Mouse (Mus musculus) thymus, postnatal 25 days (tissue): ENCODE data around the gene Mras.

Experiments
- DNase-seq: peaks from one replicate; pipeline ENCODE4 v3.0.0; 2022

Mras gene

GRCm38 (mm10) chr9:99409280-99409679 lies 27.9 kb downstream of the Mras start:
- no peak for DNase-seq

- DNase-seq, result no peak
Measured at GRCm38 (mm10) chr9:99401288-99401974, 35.8 kb downstream of the Mras start.

- no peak for DNase-seq
Measured at GRCm38 (mm10) chr9:99400781-99401180, 36.4 kb downstream of the Mras start.

- no peak for DNase-seq
Measured at GRCm38 (mm10) chr9:99397056-99397815, 39.9 kb downstream of the Mras start.

GRCm38 (mm10) chr9:99394366-99394765 lies 42.8 kb downstream of the Mras start:
- DNase-seq, result no peak

GRCm38 (mm10) chr9:99393146-99393545 lies 44.0 kb downstream of the Mras start:
- no peak for DNase-seq

- DNase-seq, result no peak
Measured at GRCm38 (mm10) chr9:99391557-99391956, 45.6 kb downstream of the Mras start.

GRCm38 (mm10) chr9:99390716-99391115 lies 46.5 kb downstream of the Mras start:
- no peak for DNase-seq

GRCm38 (mm10) chr9:99390201-99390600 lies 47.0 kb downstream of the Mras start:
- DNase-seq, result no peak

- no peak for DNase-seq
Measured at GRCm38 (mm10) chr9:99389506-99389905, 47.7 kb downstream of the Mras start.

- no peak for DNase-seq
Measured at GRCm38 (mm10) chr9:99388856-99389255, 48.3 kb downstream of the Mras start.

GRCm38 (mm10) chr9:99388078-99388477 lies 49.1 kb downstream of the Mras start:
- no peak for DNase-seq

GRCm38 (mm10) chr9:99382556-99382955 lies 54.6 kb downstream of the Mras start:
- no peak for DNase-seq

GRCm38 (mm10) chr9:99379194-99379593 lies 58.0 kb downstream of the Mras start:
- no peak for DNase-seq

GRCm38 (mm10) chr9:99376591-99377418 lies 60.4 kb downstream of the Mras start:
- peak; percentile 32 for DNase-seq

- no peak for DNase-seq
Measured at GRCm38 (mm10) chr9:99368431-99368830, 68.8 kb downstream of the Mras start.

- DNase-seq, result no peak
Measured at GRCm38 (mm10) chr9:99365906-99366305, 71.3 kb downstream of the Mras start.

- no peak for DNase-seq
Measured at GRCm38 (mm10) chr9:99363076-99363475, 74.1 kb downstream of the Mras start.

- no peak for DNase-seq
Measured at GRCm38 (mm10) chr9:99361946-99362345, 75.2 kb downstream of the Mras start.

- DNase-seq, result no peak
Measured at GRCm38 (mm10) chr9:99359012-99359411, 78.2 kb downstream of the Mras start.

GRCm38 (mm10) chr9:99357921-99358692 lies 79.1 kb downstream of the Mras start, which contains the start of gene Esyt3:
Esyt3 (minus strand) TSS chr9:99358557.
- DNase-seq, result no peak

GRCm38 (mm10) chr9:99357561-99357920 lies 79.6 kb downstream of the Mras start:
- no peak for DNase-seq

- DNase-seq, result no peak
Measured at GRCm38 (mm10) chr9:99355971-99356370, 81.2 kb downstream of the Mras start.
